Mouse (Mus musculus) ES-E14 (cell line): Measurements from ENCODE around the gene Pcbp4.

Experiments used
- CHD2 ChIP-seq: IDR thresholded peaks from 2 replicates; pipeline ENCODE4 v1.6.1; 2014; ENCODE audit warnings: mild to moderate bottlenecking, low read depth, low read length, inconsistent platforms
- MAFK ChIP-seq: IDR thresholded peaks from 2 replicates; pipeline ENCODE4 v1.6.1; 2014; ENCODE audit warnings: mild to moderate bottlenecking, low read depth, low read length, inconsistent platforms; ENCODE audit not compliant: insufficient read depth

- TF ChIP-seq CHD2 = no peak
- no peak for TF ChIP-seq MAFK
Measured at GRCm38 (mm10) chr9:106442680-106443079, 10.4 kb upstream of the Pcbp4 start.
